Mouse (Mus musculus) left cerebral cortex, postnatal 10 days (tissue): ENCODE results near the gene Notum. TPM values are rescaled to one million over a fixed set of nuclear protein-coding genes. Genes with fewer than 3 reads are reported as not detected.
"Not testable (repeated sequence)": the region's sequence is repeated elsewhere in the genome, so short reads cannot be mapped to it uniquely, and the experiment has no call there.

Experiments used
- DNase-seq, 2 experiments: peaks; one replicate each; pipeline ENCODE4 v3.0.0; 2021 to 2022; ENCODE audit warnings: low spot score in 2 of 2, mixed read lengths in 1 of 2; ENCODE audit errors: extremely low spot score in 1 of 2
- intact Hi-C: fragments of 180-260 bp; cut with DNase I; formaldehyde crosslinking; loops from one replicate; pipeline ENCODE4 v1.15.1; 2025
- total RNA-seq, 2 experiments: library from RNA; stranded (reverse); gene quantifications; 2 replicates each; pipeline ENCODE4 v1.2.3; 2021

The Notum gene
- total RNA-seq, 2 experiments from 2014 or later, result 4.2 to 5.7 TPM

GRCm38 (mm10) chr11:120682683-120683082 lies 21.7 kb upstream of the Notum start:
- intact Hi-C loops, result no loop called here
- DNase-seq, result no peak

DNA sequence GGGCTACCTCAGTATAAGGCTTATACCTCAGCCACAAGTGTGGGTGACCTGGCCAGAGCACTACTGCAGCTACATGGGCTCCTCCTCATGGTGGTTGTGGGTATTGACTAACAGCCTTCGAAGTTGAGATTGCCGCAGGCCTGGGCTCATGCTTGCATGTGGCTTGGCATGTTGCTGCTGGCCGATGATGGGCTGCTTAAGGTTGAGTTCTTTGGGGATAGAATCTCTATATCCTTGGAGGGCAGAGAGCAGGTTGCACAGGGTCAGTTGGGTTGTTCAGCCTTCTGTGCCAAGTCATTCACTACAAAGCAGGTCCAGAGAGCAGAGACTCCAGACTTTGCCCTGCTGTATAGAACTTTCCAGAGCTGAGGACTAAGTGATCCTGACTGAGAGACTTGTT lies 18.9 kb upstream of the Notum start:
- no peak for DNase-seq
- intact Hi-C loops, result no loop called here

- DNase-seq, result no peak
- intact Hi-C loops, result no loop called here
These were observed 16.0 kb upstream of the Notum start for GRCm38 (mm10) chr11:120676951-120677350.

- intact Hi-C loops, result not testable (repeated sequence)
These were observed 14.9 kb upstream of the Notum start for GRCm38 (mm10) chr11:120675875-120676274.

DNA sequence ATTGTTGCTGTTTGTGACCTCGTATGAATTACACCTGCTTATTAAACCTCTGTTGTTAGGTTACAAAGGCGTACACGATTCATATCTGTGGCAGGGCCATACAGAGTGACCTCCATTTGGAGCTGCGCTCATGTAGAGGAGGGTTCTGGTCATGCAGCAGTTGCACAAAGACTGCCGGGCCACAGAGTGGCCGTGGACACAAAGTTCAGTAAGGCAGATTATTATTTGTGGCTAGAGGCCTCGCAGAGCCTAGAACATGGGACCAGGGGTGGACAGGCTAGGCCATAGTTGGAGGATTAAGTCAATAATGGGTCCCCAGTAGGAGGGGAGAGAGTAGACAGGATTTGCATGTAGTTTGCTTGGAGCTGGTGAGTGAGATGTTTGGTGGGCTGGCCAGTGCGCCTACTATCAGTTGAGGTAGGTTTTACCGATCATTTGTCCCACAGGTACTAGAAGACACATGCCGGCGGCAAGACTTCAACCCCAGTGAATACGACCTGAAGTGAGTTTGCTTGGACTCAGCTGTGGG lies 12.7 kb upstream of the Notum start:
- no peak for DNase-seq
- intact Hi-C loops, result no loop called here

More at GRCm38 (mm10) chr11:120675875-120676274, 14.9 kb upstream of the Notum start:
- DNase-seq, result not testable (repeated sequence)

DNA sequence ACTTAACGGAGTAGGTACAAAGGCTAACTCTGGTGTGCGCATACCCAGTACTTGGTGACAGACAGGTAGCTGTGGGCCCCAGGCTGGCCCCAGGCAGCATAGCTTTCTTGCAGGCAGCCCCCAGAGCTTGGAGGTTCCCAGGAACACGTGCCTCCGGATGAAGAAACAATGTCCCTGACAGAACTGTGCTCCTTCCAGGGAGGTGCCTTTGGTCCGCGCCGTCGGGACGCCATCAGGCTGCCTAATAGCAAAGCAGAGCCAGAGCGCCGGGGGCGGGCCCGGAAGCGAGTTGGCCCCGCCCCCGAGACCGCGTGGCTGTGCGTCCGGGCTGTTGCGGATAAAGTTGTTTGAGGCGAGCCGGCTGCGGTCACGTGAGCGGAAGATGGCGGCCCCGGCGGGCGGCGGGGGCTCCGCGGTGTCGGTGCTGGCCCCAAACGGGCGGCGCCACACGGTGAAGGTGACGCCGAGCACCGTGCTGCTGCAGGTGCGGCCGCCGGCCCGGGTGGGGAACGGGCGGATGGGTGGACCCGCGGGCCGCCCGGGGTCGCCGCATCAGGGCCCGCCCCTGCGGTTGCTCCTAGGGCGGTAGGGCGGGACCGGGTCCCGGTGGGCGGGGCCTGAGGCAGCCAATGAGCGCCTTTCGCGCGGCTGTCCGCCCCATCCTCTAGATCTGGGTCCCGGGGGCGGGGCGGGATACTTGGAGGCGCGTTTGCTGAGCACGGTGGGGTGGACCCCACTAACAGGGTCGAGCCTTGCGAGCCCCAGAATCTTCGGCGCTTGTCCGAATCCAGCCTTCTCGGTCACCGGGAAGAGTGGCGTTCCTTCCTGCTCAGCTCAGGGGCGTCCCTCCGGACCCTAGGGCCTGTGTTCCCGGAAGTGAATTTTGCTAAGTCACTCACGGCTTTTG lies 12.0 kb upstream of the Notum start, which contains the start of gene Aspscr1:
Aspscr1 (plus strand) TSS at position 287 of the 907 bp plus-strand sequence.
- intact Hi-C loops, result no loop called here
- DNase-seq, result peak; percentile 87 to 98

GRCm38 (mm10) chr11:120666617-120667016 lies 5.6 kb upstream of the Notum start:
- intact Hi-C loops, result no loop called here

GRCm38 (mm10) chr11:120665406-120665805 lies 4.4 kb upstream of the Notum start:
- no peak for DNase-seq
- intact Hi-C loops, result no loop called here

More at GRCm38 (mm10) chr11:120666617-120667016, 5.6 kb upstream of the Notum start:
- DNase-seq, result peak in 1 of 2 experiments; percentile 64

GRCm38 (mm10) chr11:120663714-120664113 lies 2.7 kb upstream of the Notum start:
- intact Hi-C loops, result loop anchor here (5.0 kb wide), 1 partner anchor 114 kb away; no protein-coding TSS in a partner anchor
- no peak for DNase-seq

DNA sequence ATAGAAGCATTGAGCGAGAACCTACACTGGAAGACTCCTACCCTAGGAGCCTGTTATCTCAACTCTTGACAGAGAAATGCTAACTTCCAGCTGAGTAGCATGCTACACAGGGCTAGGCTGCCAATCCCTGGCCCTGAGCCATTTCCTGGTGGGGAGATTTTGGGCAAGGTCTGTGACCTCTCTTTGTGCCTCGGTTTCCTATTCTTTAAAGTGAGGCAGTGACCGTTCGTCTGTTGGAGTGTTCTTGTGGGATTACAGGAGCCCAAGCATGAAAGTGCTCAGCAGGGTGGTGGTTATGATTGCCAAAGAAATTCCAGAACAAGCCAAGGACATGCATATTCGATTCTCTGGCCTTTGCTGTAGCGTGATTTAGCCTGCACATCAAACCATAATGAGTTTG lies 1.8 kb upstream of the Notum start:
- intact Hi-C loops, result loop anchor here (5.0 kb wide), 1 partner anchor 115 kb away; no protein-coding TSS in a partner anchor
- DNase-seq, result peak in 1 of 2 experiments; percentile 48

DNA sequence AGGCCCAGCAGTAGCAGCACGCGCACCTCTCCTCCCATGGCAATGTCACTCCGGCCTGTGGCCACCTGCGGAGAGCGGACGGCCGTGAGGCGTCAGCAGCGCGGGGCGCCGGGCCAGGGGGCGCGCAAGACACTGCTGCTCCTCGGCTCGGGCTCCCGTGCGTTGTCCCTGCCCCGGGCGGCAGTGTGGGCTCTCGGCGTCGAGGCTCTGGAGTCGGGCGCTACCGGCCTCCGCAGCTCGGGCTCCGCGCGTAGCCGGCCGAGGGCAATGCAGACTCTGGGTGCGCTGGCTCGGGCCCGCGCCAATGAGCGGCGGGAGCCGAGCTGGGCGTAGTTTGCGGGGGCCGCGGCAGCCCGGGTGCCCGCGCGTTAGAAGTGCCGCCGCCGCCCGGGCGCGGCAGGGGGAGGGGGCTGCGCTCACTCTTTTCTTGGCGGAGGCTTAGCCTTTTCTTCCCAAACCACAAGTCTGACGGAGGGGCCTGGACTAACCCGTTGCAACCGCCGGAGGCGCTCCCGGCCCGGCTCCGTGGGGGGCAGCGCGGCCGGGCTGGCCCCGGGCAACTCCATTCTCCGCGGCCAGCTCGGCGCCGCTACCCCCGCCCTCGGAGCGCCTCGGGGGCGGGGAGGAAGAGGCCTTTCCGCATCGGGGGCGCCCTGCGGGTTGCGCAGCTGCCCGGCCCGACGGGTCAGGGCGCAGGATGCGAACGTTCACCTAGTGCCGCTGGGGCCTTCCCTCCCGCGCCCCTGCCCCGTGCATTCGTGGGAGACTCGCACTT lies 487 bp downstream of the Notum start:
- DNase-seq, result peak in 1 of 2 experiments; percentile 84
- intact Hi-C loops, result loop anchor here (5.0 kb wide), 1 partner anchor 117 kb away; no protein-coding TSS in a partner anchor

DNA sequence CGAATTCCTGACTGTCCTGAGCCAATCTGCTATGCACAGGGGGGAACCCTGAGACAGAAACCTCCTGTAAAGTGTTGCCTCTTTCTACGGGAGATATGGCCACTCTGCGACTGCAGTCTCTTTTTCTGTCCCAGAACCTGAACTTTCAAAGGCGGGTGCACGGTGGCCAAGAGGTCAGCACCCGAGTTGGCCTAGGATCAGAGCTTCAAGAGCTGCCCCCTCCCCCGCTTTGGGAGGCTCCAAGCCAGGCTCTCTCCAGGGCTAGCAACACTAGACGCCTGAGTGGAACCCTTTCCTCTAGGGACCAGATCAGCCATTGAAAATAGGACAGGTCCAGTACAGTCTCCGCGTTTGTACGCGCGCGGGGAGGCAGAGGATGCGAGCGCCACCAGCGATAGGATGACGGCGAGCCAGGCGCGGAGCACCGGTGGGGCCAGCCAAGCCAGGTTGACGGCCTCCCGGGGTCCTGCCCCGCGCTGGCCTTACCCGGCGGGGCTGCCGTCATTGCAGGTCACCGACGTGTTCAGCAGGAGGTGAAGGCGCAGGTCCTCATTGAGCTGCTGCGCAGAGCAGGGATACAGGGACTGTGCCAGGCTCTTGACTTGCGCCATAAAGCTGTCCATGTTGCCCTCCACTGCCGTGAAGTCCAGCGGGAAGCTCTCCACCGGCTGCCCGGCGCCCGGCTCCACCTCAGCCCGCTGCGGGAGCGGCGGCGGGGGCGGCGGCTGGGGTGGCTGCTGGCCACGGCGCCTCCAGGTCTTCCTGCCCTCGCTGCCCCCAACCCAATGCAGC lies 1.3 kb downstream of the Notum start:
- intact Hi-C loops, result loop anchor here (2.0 to 5.0 kb wide), 2 partner anchors 53 to 118 kb away; partner anchors contain the start of genes Cenpx and Lrrc45

DNA sequence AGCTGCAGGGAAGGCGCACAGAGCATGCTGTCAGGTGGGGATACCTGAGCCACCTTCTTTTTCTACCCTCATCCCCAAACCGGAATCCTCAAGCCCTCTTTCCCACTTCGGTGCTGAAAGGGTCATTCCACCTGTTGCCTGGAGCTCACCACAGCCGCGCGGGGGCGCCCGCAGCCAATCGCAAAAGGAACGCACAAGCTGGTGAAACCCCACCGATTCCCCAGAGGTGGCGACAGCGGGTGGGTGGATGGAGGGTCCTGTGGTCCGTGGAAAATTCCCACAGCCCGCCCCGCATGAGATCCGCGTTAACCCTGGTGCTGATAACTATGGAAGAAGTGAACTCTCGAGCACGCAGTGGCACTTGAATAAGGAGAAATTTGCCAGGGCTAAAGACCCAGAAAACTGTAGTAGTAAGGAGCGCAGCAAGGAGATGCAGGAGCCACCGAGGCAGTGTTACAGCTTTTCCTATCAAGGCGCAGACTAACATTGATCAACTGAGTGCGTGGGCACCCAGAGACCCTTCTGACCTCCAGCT lies 2.0 kb downstream of the Notum start:
- intact Hi-C loops, result loop anchor here (2.0 kb wide), 1 partner anchor 54 kb away; the partner anchor contains the start of genes Cenpx and Lrrc45
- peak; percentile 59 to 91 for DNase-seq

More for the DNA sequence above, 1.3 kb downstream of the Notum start:
- no peak for DNase-seq

- intact Hi-C loops, result no loop called here
- DNase-seq, result no peak
These were observed 3.7 kb downstream of the Notum start for GRCm38 (mm10) chr11:120657301-120657700.

DNA sequence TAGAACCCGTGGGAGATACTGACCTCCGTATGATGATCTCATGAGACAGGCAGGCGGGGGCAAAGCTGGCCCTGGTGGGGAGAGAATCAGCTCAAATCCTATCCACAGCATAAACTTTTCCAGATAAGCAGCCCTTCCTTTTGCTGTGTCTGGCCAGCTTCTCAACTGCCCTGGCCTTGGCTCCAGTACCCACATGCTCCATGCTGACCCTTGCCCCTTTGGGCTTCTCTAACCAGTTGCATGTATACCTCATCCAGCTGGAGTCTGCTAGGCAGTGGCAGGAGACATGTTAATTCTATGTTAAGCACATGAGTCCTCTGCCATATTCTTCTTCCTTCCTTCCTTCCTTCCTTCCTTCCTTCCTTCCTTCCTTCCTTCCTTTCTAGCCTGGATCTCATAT lies 6.2 kb downstream of the Notum start:
- intact Hi-C loops, result no loop called here
- DNase-seq, result no peak

- intact Hi-C loops, result no loop called here
- DNase-seq, result no peak
These were observed 9.1 kb downstream of the Notum start for GRCm38 (mm10) chr11:120651872-120652271.

DNA sequence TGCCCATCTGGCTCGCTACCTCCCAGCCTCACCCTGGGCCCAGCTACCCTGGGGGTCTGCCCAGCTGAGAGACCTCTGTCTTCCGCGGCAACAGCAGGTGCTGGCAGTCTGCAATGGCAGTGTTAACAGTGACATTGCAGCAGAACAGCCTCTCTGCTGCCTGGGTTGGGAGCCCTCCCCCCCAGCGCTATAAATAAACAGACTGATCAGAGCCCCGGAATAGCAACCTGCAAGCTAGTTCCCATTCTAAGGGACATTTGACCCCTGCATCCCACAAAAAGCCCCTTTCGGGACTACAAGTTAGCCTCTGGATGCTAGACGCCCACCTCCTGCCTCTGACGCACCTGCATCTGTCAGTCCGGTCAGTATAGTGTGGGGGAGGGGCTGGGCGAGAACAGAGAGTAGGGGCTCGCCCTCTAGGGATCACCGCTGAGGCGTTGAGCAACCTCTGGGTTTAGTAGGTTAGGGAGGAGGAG lies 12.9 kb downstream of the Notum start, which contains the start of gene Myadml2:
Myadml2 (minus strand) TSS at position 158 of the 476 bp plus-strand sequence.
- intact Hi-C loops, result no loop called here
- peak in 1 of 2 experiments; percentile 68 for DNase-seq
